Comparison of ENCODE assay signal across 10 mouse cellular contexts in genomic region chr3:56007991-56008390, GRCm38 (mm10).
DNase-seq lines count a peak whose midpoint lies in the region; ATAC-seq and TF ChIP-seq lines count a peak whose summit lies in the region.
"Had no signal": no experiment of that assay in that cellular context is flagged by ENCODE, and none has a peak within 500 bp of the region (broad histone marks: within the 10 kb centered on the region; RNA-seq: fewer than 3 reads in every experiment).

No protein-coding gene starts in this region.

- no peaks in the 10 kb centered on the region for H3K27me3 ChIP-seq in forebrain, embryonic 12.5 days
- no peaks in the 10 kb centered on the region for H3K27me3 ChIP-seq in midbrain, embryonic 14.5 days (ENCODE audit: control insufficient read depth, insufficient read depth, low read length)
- H3K27me3 ChIP-seq: megakaryocyte, embryonic 14.5 days had no signal

- no peaks in the 10 kb centered on the region for H3K4me1 ChIP-seq in ES-E14 (ENCODE audit: control insufficient read depth in 2 of 2, insufficient read depth in 2 of 2, low read length in 2 of 2, poor library complexity in 1 of 2)
- no peaks in the 10 kb centered on the region for H3K4me1 ChIP-seq in forebrain, embryonic 12.5 days
- no peaks in the 10 kb centered on the region for H3K4me1 ChIP-seq in midbrain, embryonic 14.5 days (ENCODE audit: control insufficient read depth, insufficient read depth, low read length)
- H3K4me1 ChIP-seq: megakaryocyte, embryonic 14.5 days had no signal

- no peaks in the 10 kb centered on the region for H3K36me3 ChIP-seq in ES-E14 (ENCODE audit: control insufficient read depth, insufficient read depth, low read length, poor library complexity, severe bottlenecking)
- H3K36me3 ChIP-seq in forebrain, embryonic 12.5 days (replicated peaks) = peaks cover 29% of the 10 kb centered on the region
- peaks cover 36% of the 10 kb centered on the region for H3K36me3 ChIP-seq in midbrain, embryonic 14.5 days (ENCODE audit: control insufficient read depth, insufficient read depth, low read length)

- no peak overlapping the region for H3K4me2 ChIP-seq in forebrain, embryonic 12.5 days
- H3K4me2 ChIP-seq in midbrain, embryonic 14.5 days (ENCODE audit: low read length) = no peak overlapping the region

- WGBS in forebrain, embryonic 12.5 days = 19% methylated on average over 2 of the region's 2 CpGs
- 8% methylated on average over 2 of the region's 2 CpGs for WGBS in large intestine, adult 2 months
- WGBS in midbrain, embryonic 14.5 days = 16% methylated on average over 2 of the region's 2 CpGs

- H3K9me3 ChIP-seq in ES-E14 (ENCODE audit: control insufficient read depth, insufficient read depth, low read depth, low read length) = no peaks in the 10 kb centered on the region
- H3K9me3 ChIP-seq in forebrain, embryonic 12.5 days = no peaks in the 10 kb centered on the region
- no peaks in the 10 kb centered on the region for H3K9me3 ChIP-seq in midbrain, embryonic 14.5 days (ENCODE audit: control insufficient read depth, low read length)
- H3K9me3 ChIP-seq: megakaryocyte, embryonic 14.5 days had no signal

- peak; percentile 72; the same call in 1 of the 2 replicates for ATAC-seq in forebrain, embryonic 12.5 days (ENCODE audit: low FRiP score)
- ATAC-seq in midbrain, embryonic 14.5 days (ENCODE audit: low FRiP score, low TSS enrichment) = no peak
- no peak for ATAC-seq in monocyte, adult 5-6 weeks (replicated peaks; ENCODE audit: insufficient number of reproducible peaks, low FRiP score, low TSS enrichment, poor library complexity, severe bottlenecking)

- no peak overlapping the region for H3K4me3 ChIP-seq in ES-E14 (ENCODE audit: insufficient read depth in 1 of 2, low read depth in 1 of 2, low read length in 2 of 2, poor library complexity in 1 of 2, severe bottlenecking in 1 of 2)
- no peak overlapping the region for H3K4me3 ChIP-seq in forebrain, embryonic 12.5 days (replicated peaks)
- no peak overlapping the region for H3K4me3 ChIP-seq in midbrain, embryonic 14.5 days (replicated peaks; ENCODE audit: low read depth, low read length)
- H3K4me3 ChIP-seq: erythroblast, embryonic 14.5 days; megakaryocyte, embryonic 14.5 days had no signal

- H3K27ac ChIP-seq in ES-E14 (ENCODE audit: insufficient read depth, low read depth, low read length, poor library complexity, severe bottlenecking) = no peak overlapping the region
- H3K27ac ChIP-seq in forebrain, embryonic 12.5 days = no peak overlapping the region
- H3K27ac ChIP-seq in midbrain, embryonic 14.5 days (replicated peaks; ENCODE audit: low read depth, low read length) = no peak overlapping the region

- peak; percentile 50 for DNase-seq in layer of hippocampus, adult 11-12 months (ENCODE audit: low spot score)
- DNase-seq in layer of hippocampus, adult 8-10 months (ENCODE audit: low spot score in 2 of 2) = no peak
- peak; percentile 49 for DNase-seq in ES-E14 (ENCODE audit: low read depth, low spot score)
- DNase-seq in brain, embryonic 18.5 days (ENCODE audit: low read depth, low spot score) = peak; percentile 10
- peak; percentile 3 for DNase-seq in large intestine, adult 2 months (ENCODE audit: low read depth, low spot score)
- peak; percentile 86 for DNase-seq in midbrain, embryonic 14.5 days

- H3K9ac ChIP-seq in ES-E14 (ENCODE audit: insufficient read depth, low read depth, low read length, poor library complexity, severe bottlenecking) = no peak overlapping the region
- no peak overlapping the region for H3K9ac ChIP-seq in forebrain, embryonic 12.5 days
- no peak overlapping the region for H3K9ac ChIP-seq in midbrain, embryonic 14.5 days (replicated peaks; ENCODE audit: low read length)

- in situ Hi-C loops in ES-E14 (cut with MboI; ENCODE audit: low sequenced_read_pairs in 2 of 2, unreplicated experiment in 2 of 2) = loop anchor here (10.0 to 25.0 kb wide), 2 partner anchors 1197 to 1204 kb away; no protein-coding TSS in a partner anchor

TF ChIP-seq in ES-E14, 5 proteins besides CTCF, POLR2A, EP300 and RAD21:
- no peak for TF ChIP-seq ZNF384 (IDR thresholded peaks at IDR 0.05; ENCODE audit: low read depth, low read length)
- peak; percentile 50; the same call in 1 of the 2 replicates for TF ChIP-seq ZC3H11A (IDR thresholded peaks at IDR 0.05; ENCODE audit: borderline replicate concordance, low read depth, low read length)

Comparison
In these comparisons a context has a peak if more than half of its experiments do, and no peak if none do; other contexts are left out.
1. DNase-seq: peak in layer of hippocampus, adult 11-12 months (single experiment), ES-E14 (single experiment), brain, embryonic 18.5 days (single experiment), large intestine, adult 2 months (single experiment) and midbrain, embryonic 14.5 days (single experiment); none in layer of hippocampus, adult 8-10 months (0 of 2).